Mouse (Mus musculus): Measurements from ENCODE around the gene Ppp1r3e.

GRCm38 (mm10) chr14:54920076-54920685 is 42.8 kb upstream of the Ppp1r3e start:
- no peak for TF ChIP-seq GATA1 (IDR thresholded peaks at IDR 0.05; ENCODE audit: borderline replicate concordance, low read length)
- TF ChIP-seq FLI1 (IDR thresholded peaks at IDR 0.05; ENCODE audit: low read length): no peak
